Mouse (Mus musculus): ENCODE data around the gene Cryl1. TPM values are rescaled to one million over a fixed set of nuclear protein-coding genes. Genes with fewer than 3 reads are reported as not detected.

Gene Cryl1
- polyA plus RNA-seq, 1 experiment from 2014 or later = 10.3 TPM

DNA sequence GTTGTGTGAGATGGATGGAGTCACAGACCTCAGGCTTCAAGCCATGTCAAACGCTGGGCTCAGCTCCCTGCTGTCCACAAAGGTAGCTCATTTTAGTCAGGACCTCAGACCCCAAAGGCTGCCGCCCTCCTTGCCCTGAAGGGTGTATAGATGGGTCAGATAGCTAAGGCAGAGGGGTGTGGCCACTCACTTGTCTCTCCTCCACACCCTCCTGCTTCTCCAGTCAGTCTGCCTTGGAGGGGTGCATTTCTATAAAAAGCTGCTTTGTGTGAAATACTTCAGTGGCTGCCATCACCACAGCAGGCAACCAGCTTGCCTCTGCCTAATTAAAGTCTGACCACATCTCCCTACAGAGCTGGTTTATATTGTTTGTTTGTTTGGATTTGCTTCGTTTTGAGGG lies 82.4 kb downstream of the Cryl1 start:
- no peaks in the 10 kb centered on the region for H3K27me3 ChIP-seq (ENCODE audit: control insufficient read depth, insufficient read depth, low read length)
- no peaks in the 10 kb centered on the region for H3K4me1 ChIP-seq (replicated peaks; ENCODE audit: control insufficient read depth, insufficient read depth, low read length)
- no peaks in the 10 kb centered on the region for H3K36me3 ChIP-seq (replicated peaks; ENCODE audit: control insufficient read depth, insufficient read depth)
- H3K27ac ChIP-seq = no peak overlapping the region
- ATAC-seq (ENCODE audit: low FRiP score) (peak; percentile 53; the same call in 1 of the 2 replicates), DNase-seq (ENCODE audit: low spot score) (no peak)
- no peak overlapping the region for H3K4me2 ChIP-seq (replicated peaks)
- no peaks in the 10 kb centered on the region for H3K9me3 ChIP-seq (ENCODE audit: control insufficient read depth, low read length)
- no peak overlapping the region for H3K4me3 ChIP-seq (replicated peaks; ENCODE audit: low read length)
- 33% methylated on average over 3 of the region's 3 CpGs for WGBS
- H3K9ac ChIP-seq = no peak overlapping the region

DNA sequence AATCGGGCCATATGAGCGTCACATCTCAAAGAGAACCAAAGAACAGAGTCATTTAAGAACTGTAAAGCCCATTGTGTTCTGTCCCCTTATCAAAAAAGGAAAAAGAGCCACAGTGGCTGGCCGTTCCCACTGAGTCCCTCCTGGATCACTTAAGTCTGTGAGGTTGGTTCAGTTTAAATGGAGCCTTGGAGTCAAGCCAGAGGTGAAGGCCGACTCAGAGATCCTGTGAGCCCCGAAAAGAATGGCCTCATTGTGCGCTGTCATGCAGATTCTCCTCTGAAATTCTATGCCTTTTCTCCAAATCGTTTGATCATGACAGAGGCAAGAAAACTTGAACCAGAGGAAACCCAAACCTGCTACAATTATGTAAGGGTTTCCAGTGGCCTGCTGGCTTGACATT lies 82.8 kb downstream of the Cryl1 start:
- H3K4me2 ChIP-seq (replicated peaks) = no peak overlapping the region
- no peak overlapping the region for H3K4me3 ChIP-seq (replicated peaks; ENCODE audit: low read length)
- no peak overlapping the region for H3K27ac ChIP-seq
- DNase-seq (ENCODE audit: low spot score) = no peak
- no peaks in the 10 kb centered on the region for H3K27me3 ChIP-seq (ENCODE audit: control insufficient read depth, insufficient read depth, low read length)
- 55% methylated on average over 7 of the region's 7 CpGs for WGBS
- no peaks in the 10 kb centered on the region for H3K36me3 ChIP-seq (replicated peaks; ENCODE audit: control insufficient read depth, insufficient read depth)
- no peaks in the 10 kb centered on the region for H3K4me1 ChIP-seq (replicated peaks; ENCODE audit: control insufficient read depth, insufficient read depth, low read length)
- no peak overlapping the region for H3K9ac ChIP-seq
- H3K9me3 ChIP-seq (ENCODE audit: control insufficient read depth, low read length) = no peaks in the 10 kb centered on the region
- no peak for ATAC-seq (ENCODE audit: low FRiP score)

DNA sequence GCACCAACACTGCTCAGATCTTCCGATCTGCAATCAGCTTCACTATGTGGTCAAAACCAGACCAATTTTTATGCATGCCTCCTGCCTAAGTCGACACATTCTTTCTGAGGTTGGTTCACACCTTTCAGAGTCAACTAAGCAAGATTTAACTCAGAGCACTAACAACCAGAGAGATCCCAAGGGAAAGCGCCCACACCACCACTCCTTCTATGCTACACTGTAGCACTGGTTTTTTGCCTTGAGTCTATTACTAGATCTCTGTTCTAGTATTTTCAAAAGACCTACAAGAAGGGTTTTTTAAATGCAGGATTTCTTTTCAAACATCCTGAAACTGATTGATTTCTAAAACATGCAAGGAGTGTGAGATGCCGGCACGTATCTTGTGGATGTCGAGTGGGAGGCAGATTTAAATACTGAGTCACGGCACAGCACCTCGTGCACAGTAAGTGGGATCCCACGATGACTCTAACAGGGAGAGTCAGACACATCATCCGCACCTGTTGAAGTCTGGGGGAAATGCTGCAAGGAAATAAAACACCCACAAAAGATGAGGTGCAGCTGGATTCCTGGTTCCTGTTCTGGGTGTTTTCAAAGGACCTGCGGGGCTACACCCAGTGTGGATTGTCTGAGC lies 96.6 kb downstream of the Cryl1 start:
- DNase-seq (ENCODE audit: low spot score) = no peak
- no peak overlapping the region for H3K9ac ChIP-seq
- 91% methylated on average over 11 of the region's 11 CpGs for WGBS
- no peaks in the 10 kb centered on the region for H3K9me3 ChIP-seq (ENCODE audit: control insufficient read depth, low read length)
- H3K4me2 ChIP-seq (replicated peaks) = no peak overlapping the region
- ATAC-seq (ENCODE audit: low FRiP score) = no peak
- no peaks in the 10 kb centered on the region for H3K27me3 ChIP-seq (ENCODE audit: control insufficient read depth, insufficient read depth, low read length)
- H3K4me3 ChIP-seq (replicated peaks; ENCODE audit: low read length) = no peak overlapping the region
- H3K36me3 ChIP-seq (replicated peaks; ENCODE audit: control insufficient read depth, insufficient read depth) = no peaks in the 10 kb centered on the region
- H3K4me1 ChIP-seq (replicated peaks; ENCODE audit: control insufficient read depth, insufficient read depth, low read length) = no peaks in the 10 kb centered on the region
- H3K27ac ChIP-seq = no peak overlapping the region

DNA sequence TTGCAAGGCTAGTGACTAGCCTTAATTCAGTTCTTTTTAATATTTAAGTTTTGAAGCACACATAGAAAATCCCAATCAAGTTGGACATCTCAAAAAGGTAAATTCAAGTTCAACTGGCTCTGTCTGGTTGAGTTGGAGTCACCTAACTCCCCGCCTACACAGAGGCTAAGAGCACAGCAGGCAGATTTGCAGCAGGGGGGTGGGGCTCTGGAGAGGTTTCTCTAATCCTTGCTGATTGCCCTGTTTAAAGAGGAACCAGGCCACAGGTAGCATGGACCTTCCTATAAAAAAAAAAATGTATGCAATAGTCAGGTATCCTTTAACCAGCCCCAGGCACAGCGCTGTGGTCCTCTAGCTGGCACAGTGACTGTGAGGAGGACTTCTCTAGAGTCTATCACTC lies 97.8 kb downstream of the Cryl1 start:
- ATAC-seq (ENCODE audit: low FRiP score) = no peak

DNA sequence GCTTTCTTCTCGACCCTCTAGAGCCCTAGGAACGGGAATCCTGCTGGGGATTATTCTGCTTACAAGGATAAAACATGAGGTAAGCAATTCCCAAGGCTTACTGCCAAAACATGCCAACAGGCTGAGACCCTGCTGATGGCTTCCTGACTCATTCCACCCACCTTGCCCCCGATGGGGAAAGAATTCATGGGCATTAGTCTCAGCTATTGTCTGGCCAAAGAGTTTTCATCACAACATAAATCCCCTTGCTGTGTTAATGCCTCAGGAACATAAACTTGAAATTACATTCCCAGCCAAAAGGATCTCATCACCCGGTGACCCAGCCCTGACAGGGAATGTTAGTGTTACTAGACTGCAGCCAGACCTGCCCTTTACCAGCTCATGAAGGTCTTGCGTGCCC lies 100.7 kb downstream of the Cryl1 start:
- Histone ChIP-seq H3K4me3 (replicated peaks; ENCODE audit: low read length) (no peak overlapping the region), H3K36me3 (replicated peaks; ENCODE audit: control insufficient read depth, insufficient read depth) (no peaks in the 10 kb centered on the region), H3K9ac (no peak overlapping the region), H3K4me1 (replicated peaks; ENCODE audit: control insufficient read depth, insufficient read depth, low read length) (no peaks in the 10 kb centered on the region), H3K27ac (no peak overlapping the region), H3K4me2 (replicated peaks) (no peak overlapping the region), H3K9me3 (ENCODE audit: control insufficient read depth, low read length) (no peaks in the 10 kb centered on the region), H3K27me3 (ENCODE audit: control insufficient read depth, insufficient read depth, low read length) (no peaks in the 10 kb centered on the region)
- WGBS = 59% methylated on average over 5 of the region's 5 CpGs
- ATAC-seq (ENCODE audit: low FRiP score) = no peak
- no peak for DNase-seq (ENCODE audit: low spot score)

More for the DNA sequence above, 97.8 kb downstream of the Cryl1 start:
- no peaks in the 10 kb centered on the region for H3K4me1 ChIP-seq (replicated peaks; ENCODE audit: control insufficient read depth, insufficient read depth, low read length)
- no peaks in the 10 kb centered on the region for H3K27me3 ChIP-seq (ENCODE audit: control insufficient read depth, insufficient read depth, low read length)
- no peak overlapping the region for H3K4me3 ChIP-seq (replicated peaks; ENCODE audit: low read length)
- no peak overlapping the region for H3K4me2 ChIP-seq (replicated peaks)
- 56% methylated on average over 2 of the region's 2 CpGs for WGBS
- DNase-seq (ENCODE audit: low spot score) = no peak
- H3K36me3 ChIP-seq (replicated peaks; ENCODE audit: control insufficient read depth, insufficient read depth) = no peaks in the 10 kb centered on the region
- H3K27ac ChIP-seq = no peak overlapping the region
- H3K9ac ChIP-seq = no peak overlapping the region
- no peaks in the 10 kb centered on the region for H3K9me3 ChIP-seq (ENCODE audit: control insufficient read depth, low read length)

DNA sequence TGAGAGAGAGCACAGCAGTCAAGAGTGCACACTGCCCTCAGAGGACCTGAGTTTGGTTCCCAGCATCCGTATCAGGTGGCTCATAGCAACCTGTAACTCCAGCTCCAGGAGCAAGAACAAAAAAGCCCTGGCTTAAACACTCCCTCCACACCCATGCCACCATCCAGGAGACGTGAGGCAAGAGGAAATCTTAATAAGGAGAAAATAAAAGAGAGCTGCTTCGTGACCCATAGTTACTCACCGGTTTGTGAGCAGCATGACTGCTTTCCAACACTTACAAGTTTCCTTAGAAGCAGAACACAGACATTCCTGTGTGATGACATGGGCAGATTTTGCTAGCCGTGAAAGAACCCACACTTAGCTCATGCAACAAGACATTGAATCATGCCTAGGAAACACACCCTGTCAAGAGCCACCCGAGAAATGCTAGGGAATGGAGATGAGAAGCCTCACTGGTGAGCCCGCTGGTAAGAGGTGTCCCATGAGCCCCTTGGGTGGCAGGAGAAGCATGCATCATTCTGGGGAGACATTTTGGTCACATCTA lies 106.9 kb downstream of the Cryl1 start:
- ATAC-seq (ENCODE audit: low FRiP score) (no peak), DNase-seq (ENCODE audit: low spot score) (no peak)
- 92% methylated on average over 7 of the region's 7 CpGs for WGBS

DNA sequence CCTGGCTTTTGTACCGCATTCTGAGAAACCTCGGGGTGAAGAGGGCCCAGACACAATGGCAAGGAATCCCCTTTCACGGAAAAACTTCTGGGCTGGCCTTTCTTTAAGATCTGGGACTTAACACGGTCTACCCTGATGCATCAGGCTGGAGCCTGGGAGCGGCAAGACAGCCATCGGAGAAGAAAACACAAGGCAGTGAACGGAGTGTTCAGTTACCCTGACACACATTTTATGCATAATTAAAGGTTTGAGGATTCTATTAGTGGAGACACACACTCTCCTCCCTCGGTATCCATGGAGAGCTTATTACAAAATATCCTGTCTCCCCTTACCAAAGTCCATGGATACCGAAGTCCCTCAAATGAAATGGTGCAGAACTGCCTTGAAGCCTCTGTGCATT lies 109.2 kb downstream of the Cryl1 start:
- Histone ChIP-seq H3K4me1 (replicated peaks; ENCODE audit: control insufficient read depth, insufficient read depth, low read length) (no peaks in the 10 kb centered on the region), H3K9me3 (ENCODE audit: control insufficient read depth, low read length) (no peaks in the 10 kb centered on the region), H3K36me3 (replicated peaks; ENCODE audit: control insufficient read depth, insufficient read depth) (no peaks in the 10 kb centered on the region), H3K4me3 (replicated peaks; ENCODE audit: low read length) (no peak overlapping the region), H3K27me3 (ENCODE audit: control insufficient read depth, insufficient read depth, low read length) (no peaks in the 10 kb centered on the region), H3K9ac (no peak overlapping the region), H3K4me2 (replicated peaks) (no peak overlapping the region), H3K27ac (no peak overlapping the region)
- DNase-seq (ENCODE audit: low spot score) (no peak), ATAC-seq (ENCODE audit: low FRiP score) (no peak)
- WGBS = 22% methylated on average over 9 of the region's 9 CpGs

More for the DNA sequence above, 106.9 kb downstream of the Cryl1 start:
- H3K36me3 ChIP-seq (replicated peaks; ENCODE audit: control insufficient read depth, insufficient read depth) = no peaks in the 10 kb centered on the region
- H3K27ac ChIP-seq = no peak overlapping the region
- no peak overlapping the region for H3K4me3 ChIP-seq (replicated peaks; ENCODE audit: low read length)
- H3K4me1 ChIP-seq (replicated peaks; ENCODE audit: control insufficient read depth, insufficient read depth, low read length) = no peaks in the 10 kb centered on the region
- no peaks in the 10 kb centered on the region for H3K27me3 ChIP-seq (ENCODE audit: control insufficient read depth, insufficient read depth, low read length)
- no peak overlapping the region for H3K9ac ChIP-seq
- H3K9me3 ChIP-seq (ENCODE audit: control insufficient read depth, low read length) = no peaks in the 10 kb centered on the region
- H3K4me2 ChIP-seq (replicated peaks) = no peak overlapping the region

DNA sequence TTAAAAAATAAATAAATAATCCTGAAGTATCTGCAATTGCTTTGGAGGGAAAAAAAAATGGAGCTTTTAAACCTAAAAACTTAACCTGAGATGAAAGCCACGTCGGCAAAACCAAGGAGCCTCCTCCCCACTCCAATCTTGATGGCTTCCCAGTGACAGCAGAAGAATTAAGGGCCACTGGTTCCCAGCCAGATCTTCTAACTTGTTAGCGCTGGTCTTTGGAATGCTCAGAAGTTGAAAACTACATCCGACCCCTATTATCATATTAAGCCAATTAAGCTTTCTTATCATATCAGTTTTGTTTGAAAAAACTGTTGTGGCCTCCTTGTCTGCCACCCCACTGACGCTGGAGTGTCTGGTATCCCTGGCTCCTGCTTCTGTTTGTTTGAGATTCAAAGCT lies 114.5 kb downstream of the Cryl1 start:
- ATAC-seq (ENCODE audit: low FRiP score) (no peak), DNase-seq (ENCODE audit: low spot score) (no peak)
- Histone ChIP-seq H3K27ac (no peak overlapping the region), H3K4me3 (replicated peaks; ENCODE audit: low read length) (no peak overlapping the region), H3K4me1 (replicated peaks; ENCODE audit: control insufficient read depth, insufficient read depth, low read length) (no peaks in the 10 kb centered on the region), H3K27me3 (ENCODE audit: control insufficient read depth, insufficient read depth, low read length) (no peaks in the 10 kb centered on the region), H3K9me3 (ENCODE audit: control insufficient read depth, low read length) (no peaks in the 10 kb centered on the region), H3K9ac (no peak overlapping the region), H3K4me2 (replicated peaks) (no peak overlapping the region), H3K36me3 (replicated peaks; ENCODE audit: control insufficient read depth, insufficient read depth) (no peaks in the 10 kb centered on the region)
- WGBS = 67% methylated on average over 5 of the region's 5 CpGs

DNA sequence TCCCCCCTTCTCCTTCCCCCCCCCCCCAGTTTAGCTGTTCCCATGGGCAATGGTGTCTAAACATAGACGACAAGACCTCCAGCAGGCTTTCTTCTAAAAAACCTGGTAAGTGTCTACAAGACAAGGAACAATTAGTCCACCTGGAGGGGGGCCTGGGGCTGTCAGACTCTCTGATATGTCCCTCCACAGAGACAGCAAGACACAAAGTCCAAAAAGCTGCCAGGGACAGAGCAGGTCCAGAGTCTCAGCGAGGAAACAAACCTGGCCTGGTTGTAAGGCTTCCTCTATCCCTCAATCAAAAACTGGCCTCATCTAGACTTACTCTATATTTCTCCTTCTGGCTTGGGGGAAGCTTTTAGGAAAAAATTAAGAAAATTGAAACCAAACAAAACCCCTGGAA lies 115.7 kb downstream of the Cryl1 start:
- Histone ChIP-seq H3K9me3 (ENCODE audit: control insufficient read depth, low read length) (no peaks in the 10 kb centered on the region), H3K36me3 (replicated peaks; ENCODE audit: control insufficient read depth, insufficient read depth) (no peaks in the 10 kb centered on the region), H3K27me3 (ENCODE audit: control insufficient read depth, insufficient read depth, low read length) (no peaks in the 10 kb centered on the region), H3K27ac (no peak overlapping the region), H3K4me2 (replicated peaks) (no peak overlapping the region), H3K4me3 (replicated peaks; ENCODE audit: low read length) (no peak overlapping the region), H3K9ac (no peak overlapping the region), H3K4me1 (replicated peaks; ENCODE audit: control insufficient read depth, insufficient read depth, low read length) (no peaks in the 10 kb centered on the region)
- DNase-seq (ENCODE audit: low spot score) (no peak), ATAC-seq (ENCODE audit: low FRiP score) (no peak)
- 31% methylated on average over 2 of the region's 2 CpGs for WGBS

DNA sequence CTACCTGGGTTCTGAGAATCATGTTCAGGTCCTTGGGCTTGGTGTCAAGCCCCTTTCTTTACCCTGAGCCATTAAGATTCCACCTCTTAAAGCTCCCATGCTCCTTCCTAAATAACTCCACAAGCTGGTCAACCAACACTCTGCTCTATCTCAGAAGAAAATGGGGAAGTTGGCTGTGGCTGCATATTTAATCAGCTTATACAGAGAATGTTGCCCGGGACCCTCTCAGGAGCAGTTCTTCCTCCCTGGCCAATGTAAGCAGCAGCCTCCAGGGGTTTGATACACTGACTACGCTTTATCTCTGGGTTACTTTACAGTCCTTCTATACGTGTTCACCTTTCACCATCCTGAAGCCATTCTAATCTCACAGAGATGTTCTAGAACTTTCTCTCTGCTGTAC lies 117.5 kb downstream of the Cryl1 start:
- H3K27me3 ChIP-seq (ENCODE audit: control insufficient read depth, insufficient read depth, low read length) = no peaks in the 10 kb centered on the region
- no peak overlapping the region for H3K27ac ChIP-seq
- H3K4me2 ChIP-seq (replicated peaks) = no peak overlapping the region
- H3K4me3 ChIP-seq (replicated peaks; ENCODE audit: low read length) = no peak overlapping the region
- DNase-seq (ENCODE audit: low spot score) (no peak), ATAC-seq (ENCODE audit: low FRiP score) (no peak)
- no peaks in the 10 kb centered on the region for H3K36me3 ChIP-seq (replicated peaks; ENCODE audit: control insufficient read depth, insufficient read depth)
- WGBS = 88% methylated on average over 3 of the region's 3 CpGs
- H3K9me3 ChIP-seq (ENCODE audit: control insufficient read depth, low read length) = no peaks in the 10 kb centered on the region
- no peak overlapping the region for H3K9ac ChIP-seq
- H3K4me1 ChIP-seq (replicated peaks; ENCODE audit: control insufficient read depth, insufficient read depth, low read length) = no peaks in the 10 kb centered on the region

Measured in hindbrain, embryonic 14.5 days (tissue).